Mouse (Mus musculus) intestine, embryonic 14.5 days (tissue): ENCODE measurements around the gene Adgrf2. TPM values are rescaled to one million over a fixed set of nuclear protein-coding genes. Genes with fewer than 3 reads are reported as not detected.

Source experiments
- ATAC-seq: fragments of 200-750 bp; cut with Nextera tagmentation; replicated peaks from 2 replicates; pipeline ENCODE4 v1.8.0; 2017; ENCODE audit warnings: low read depth, moderate number of reproducible peaks, moderate TSS enrichment, moderate library complexity; ENCODE audit not compliant: low FRiP score, low TSS enrichment
- DNase-seq: peaks from one replicate; pipeline ENCODE4 v3.0.0-alpha.2; 2018; ENCODE audit warnings: low spot score
- H3K27ac ChIP-seq: fragments of 300-500 bp; sonication (generic); 2 replicates; pipeline ENCODE4 v1.5.1; 2014; ENCODE audit warnings: low read depth, mild to moderate bottlenecking, control low read depth
- H3K27me3 ChIP-seq: fragments of 300-500 bp; sonication (generic); replicated peaks from 2 replicates; pipeline ENCODE4 v1.6.1; 2014; ENCODE audit warnings: low read length, control low read depth; ENCODE audit not compliant: control insufficient read depth, insufficient read depth
- H3K36me3 ChIP-seq: fragments of 300-500 bp; sonication (generic); 2 replicates; pipeline ENCODE4 v1.6.1; 2014; ENCODE audit warnings: low read length, control low read depth; ENCODE audit not compliant: control insufficient read depth, insufficient read depth
- H3K4me1 ChIP-seq: fragments of 300-500 bp; sonication (generic); replicated peaks from 2 replicates; pipeline ENCODE4 v1.6.1; 2014; ENCODE audit warnings: low read length, control low read depth, mixed read lengths; ENCODE audit not compliant: control insufficient read depth, insufficient read depth
- H3K4me2 ChIP-seq: fragments of 300-500 bp; sonication (generic); 2 replicates; pipeline ENCODE4 v1.6.1; 2014; ENCODE audit warnings: low read length
- H3K4me3 ChIP-seq: fragments of 300-500 bp; sonication (generic); 2 replicates; pipeline ENCODE4 v1.5.1; 2014; ENCODE audit warnings: low read depth, low read length, control low read depth, mixed read lengths
- H3K9ac ChIP-seq: fragments of 300-500 bp; sonication (generic); 2 replicates; pipeline ENCODE4 v1.6.1; 2014; ENCODE audit warnings: mild to moderate bottlenecking, low read length
- H3K9me3 ChIP-seq: fragments of 300-500 bp; sonication (generic); 2 replicates; pipeline ENCODE4 v1.6.1; 2016; ENCODE audit warnings: low read length, control low read depth; ENCODE audit not compliant: control insufficient read depth
- WGBS: fragments of 180-500 bp; shearing (Covaris S2); extraction: QIAGEN DNeasy Blood & Tissue Kit; methylation state at CpG from one replicate; pipeline ENCODE4 v1.1.7; 2014; 5-methylcytosine and 5-hydroxymethylcytosine counted together
- polyA plus RNA-seq: library from polyadenylated mRNA; unstranded; fragments of >200 nt; fragmentation: Nextera tagmentation; extraction: Ambion mirVana; gene quantifications from 2 replicates; pipeline ENCODE4 v1.2.1, GENCODE M21; 2014

Adgrf2 gene
- polyA plus RNA-seq, 1 experiment from 2014 or later: not detected

GRCm38 (mm10) chr17:42742823-42743222 lies 844 bp upstream of the Adgrf2 start:
- DNase-seq (no peak), ATAC-seq (no peak)
- no peak overlapping the region for H3K9ac ChIP-seq
- H3K4me3 ChIP-seq: no peak overlapping the region
- no peaks in the 10 kb centered on the region for H3K9me3 ChIP-seq
- no peak overlapping the region for H3K27ac ChIP-seq
- H3K4me1 ChIP-seq: no peaks in the 10 kb centered on the region
- H3K4me2 ChIP-seq: no peak overlapping the region
- WGBS: 91% methylated on average over 3 of the region's 3 CpGs
- no peaks in the 10 kb centered on the region for H3K36me3 ChIP-seq
- no peaks in the 10 kb centered on the region for H3K27me3 ChIP-seq

GRCm38 (mm10) chr17:42738794-42739193 lies 3.2 kb downstream of the Adgrf2 start:
- DNase-seq (no peak), ATAC-seq (no peak)
- Histone ChIP-seq H3K4me1 (no peaks in the 10 kb centered on the region), H3K9ac (no peak overlapping the region), H3K27ac (no peak overlapping the region), H3K27me3 (no peaks in the 10 kb centered on the region), H3K36me3 (no peaks in the 10 kb centered on the region), H3K9me3 (no peaks in the 10 kb centered on the region), H3K4me2 (no peak overlapping the region), H3K4me3 (no peak overlapping the region)
- WGBS: 90% methylated on average over 6 of the region's 6 CpGs

GRCm38 (mm10) chr17:42717161-42717560 lies 24.8 kb downstream of the Adgrf2 start:
- Histone ChIP-seq H3K36me3 (no peaks in the 10 kb centered on the region), H3K27ac (no peak overlapping the region), H3K4me2 (no peak overlapping the region), H3K4me1 (no peaks in the 10 kb centered on the region), H3K9me3 (no peaks in the 10 kb centered on the region), H3K4me3 (no peak overlapping the region), H3K27me3 (no peaks in the 10 kb centered on the region), H3K9ac (no peak overlapping the region)
- ATAC-seq (no peak), DNase-seq (no peak)
- 62% methylated on average over 3 of the region's 3 CpGs for WGBS

GRCm38 (mm10) chr17:42714991-42715390 lies 27.0 kb downstream of the Adgrf2 start:
- H3K4me1 ChIP-seq: no peaks in the 10 kb centered on the region
- no peak for DNase-seq

GRCm38 (mm10) chr17:42710717-42711116 lies 31.3 kb downstream of the Adgrf2 start:
- Histone ChIP-seq H3K9me3 (no peaks in the 10 kb centered on the region), H3K27me3 (no peaks in the 10 kb centered on the region), H3K4me3 (no peak overlapping the region), H3K9ac (no peak overlapping the region), H3K36me3 (no peaks in the 10 kb centered on the region), H3K4me2 (no peak overlapping the region), H3K4me1 (no peaks in the 10 kb centered on the region), H3K27ac (no peak overlapping the region)
- ATAC-seq (no peak), DNase-seq (no peak)
- WGBS: 88% methylated on average over 7 of the region's 7 CpGs

More at GRCm38 (mm10) chr17:42714991-42715390, 27.0 kb downstream of the Adgrf2 start:
- H3K27me3 ChIP-seq: no peaks in the 10 kb centered on the region
- no peak for ATAC-seq
- no peak overlapping the region for H3K4me2 ChIP-seq
- H3K36me3 ChIP-seq: no peaks in the 10 kb centered on the region
- H3K9ac ChIP-seq: no peak overlapping the region
- no peaks in the 10 kb centered on the region for H3K9me3 ChIP-seq
- no peak overlapping the region for H3K27ac ChIP-seq
- WGBS: 93% methylated on average over 7 of the region's 7 CpGs
- no peak overlapping the region for H3K4me3 ChIP-seq

GRCm38 (mm10) chr17:42705611-42706010 lies 36.4 kb downstream of the Adgrf2 start:
- Histone ChIP-seq H3K36me3 (no peaks in the 10 kb centered on the region), H3K27ac (no peak overlapping the region), H3K9me3 (no peaks in the 10 kb centered on the region), H3K4me1 (no peaks in the 10 kb centered on the region), H3K4me2 (no peak overlapping the region), H3K4me3 (no peak overlapping the region), H3K9ac (no peak overlapping the region), H3K27me3 (no peaks in the 10 kb centered on the region)
- WGBS: 75% methylated on average over 4 of the region's 4 CpGs
- ATAC-seq (no peak), DNase-seq (no peak)

- no peak overlapping the region for H3K4me3 ChIP-seq
- no peaks in the 10 kb centered on the region for H3K9me3 ChIP-seq
- no peak overlapping the region for H3K27ac ChIP-seq
- no peak overlapping the region for H3K4me2 ChIP-seq
- DNase-seq: no peak
- H3K9ac ChIP-seq: no peak overlapping the region
- no peaks in the 10 kb centered on the region for H3K36me3 ChIP-seq
- no peak for ATAC-seq
- H3K27me3 ChIP-seq: no peaks in the 10 kb centered on the region
- H3K4me1 ChIP-seq: no peaks in the 10 kb centered on the region
- 89% methylated on average over 9 of the region's 9 CpGs for WGBS
Measured at GRCm38 (mm10) chr17:42702198-42702597, 39.8 kb downstream of the Adgrf2 start.

- H3K4me2 ChIP-seq: no peak overlapping the region
- no peaks in the 10 kb centered on the region for H3K27me3 ChIP-seq
- WGBS: 91% methylated on average over 4 of the region's 4 CpGs
- no peaks in the 10 kb centered on the region for H3K36me3 ChIP-seq
- H3K9ac ChIP-seq: no peak overlapping the region
- DNase-seq (no peak), ATAC-seq (no peak)
- H3K4me3 ChIP-seq: no peak overlapping the region
- no peaks in the 10 kb centered on the region for H3K4me1 ChIP-seq
- H3K9me3 ChIP-seq: no peaks in the 10 kb centered on the region
- no peak overlapping the region for H3K27ac ChIP-seq
Measured at GRCm38 (mm10) chr17:42694730-42695129, 47.2 kb downstream of the Adgrf2 start.

- H3K27ac ChIP-seq: no peak within 1 kb of the TSS
- H3K36me3 ChIP-seq: no peaks in the 10 kb centered on the region
- 87% methylated on average over 10 of the region's 10 CpGs for WGBS
Measured at GRCm38 (mm10) chr17:42692136-42692535, 49.8 kb downstream of the Adgrf2 start, which contains the start of gene Adgrf4. Adgrf4 (minus strand) TSS chr17:42692284.

More at GRCm38 (mm10) chr17:42692136-42692535, 49.8 kb downstream of the Adgrf2 start, which contains the start of gene Adgrf4:
- DNase-seq (no peak), ATAC-seq (no peak)
- Histone ChIP-seq H3K9me3 (no peaks in the 10 kb centered on the region), H3K27me3 (no peaks in the 10 kb centered on the region), H3K4me2 (no peak within 1 kb of the TSS), H3K4me3 (no peak within 1 kb of the TSS), H3K4me1 (no peaks in the 10 kb centered on the region), H3K9ac (no peak within 1 kb of the TSS)
